Mouse (Mus musculus) small intestine, adult 2 months (tissue): ENCODE measurements around the gene Klhl2. TPM values are rescaled to one million over a fixed set of nuclear protein-coding genes. Genes with fewer than 3 reads are reported as not detected.

Source experiments
- H3K27ac ChIP-seq: fragments of 200-500 bp; 2 replicates; pipeline ENCODE4 v1.5.1; 2012; ENCODE audit warnings: low read depth, low read length, control low read depth, inconsistent platforms; ENCODE audit not compliant: insufficient read depth
- H3K27me3 ChIP-seq: fragments of 200-500 bp; 2 replicates; pipeline ENCODE4 v1.6.1; 2012; ENCODE audit warnings: mild to moderate bottlenecking, moderate library complexity, low read length, inconsistent platforms; ENCODE audit not compliant: control insufficient read depth, insufficient read depth
- H3K36me3 ChIP-seq: fragments of 200-500 bp; 2 replicates; pipeline ENCODE4 v1.6.1; 2012; ENCODE audit warnings: mild to moderate bottlenecking, low read length, control low read depth, inconsistent platforms; ENCODE audit not compliant: control insufficient read depth, insufficient read depth
- H3K4me1 ChIP-seq: fragments of 200-500 bp; 2 replicates; pipeline ENCODE4 v1.6.1; 2012; ENCODE audit warnings: low read length, inconsistent platforms, mixed read lengths; ENCODE audit not compliant: control insufficient read depth, insufficient read depth, insufficient read length
- H3K4me3 ChIP-seq: fragments of 200-500 bp; 2 replicates; pipeline ENCODE4 v1.5.1; 2012; ENCODE audit warnings: low read depth, mild to moderate bottlenecking, control low read depth, inconsistent platforms, low read length, moderate library complexity
- CTCF ChIP-seq: fragments of 200-500 bp; IDR thresholded peaks from 2 replicates; pipeline ENCODE4 v1.5.1; 2012; ENCODE audit warnings: low read depth, mild to moderate bottlenecking, control low read depth, inconsistent platforms, low read length, moderate library complexity, mixed read lengths; ENCODE audit not compliant: insufficient replicate concordance, insufficient read length; ENCODE audit errors: extremely low read depth
- POLR2A ChIP-seq: fragments of 200-500 bp; IDR thresholded peaks from 2 replicates; pipeline ENCODE4 v1.6.1; 2012; ENCODE audit warnings: low read depth, mild to moderate bottlenecking, control low read depth, inconsistent platforms, low read length, moderate library complexity
- WGBS: fragments of 180-500 bp; shearing (Covaris S2); methylation state at CpG from one replicate; pipeline ENCODE4 v1.1.7; 2018; 5-methylcytosine and 5-hydroxymethylcytosine counted together
- polyA plus RNA-seq: library from polyadenylated mRNA; depleted of rRNA; stranded (reverse); fragments of >200 nt; gene quantifications from 2 replicates; pipeline ENCODE4 v1.2.3, GENCODE M21; 2012

Klhl2 gene
- polyA plus RNA-seq, 1 experiment, result 6.0 TPM

DNA sequence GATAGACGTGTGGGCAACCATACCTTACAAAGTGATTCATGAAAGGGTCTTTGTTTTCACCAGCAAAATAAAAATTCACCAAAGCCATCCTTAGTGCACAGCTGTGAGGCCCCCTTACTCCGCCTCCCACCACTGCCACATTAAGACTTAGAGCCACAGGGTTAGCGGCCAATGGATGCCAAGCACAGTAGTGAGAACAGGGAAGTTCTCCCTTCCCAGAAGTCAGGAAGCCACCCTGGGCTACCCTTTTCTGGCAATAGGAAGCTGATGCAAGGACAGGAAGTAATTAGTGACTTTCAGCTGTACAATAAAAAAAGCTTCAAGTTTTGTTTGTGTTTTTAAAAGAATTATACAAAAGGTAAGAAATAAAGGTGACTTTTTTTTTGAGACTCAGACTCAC lies 18.2 kb downstream of the Klhl2 start:
- Histone ChIP-seq H3K4me3 (no peak overlapping the region), H3K27me3 (no peaks in the 10 kb centered on the region), H3K27ac (no peak overlapping the region), H3K36me3 (peaks cover 15% of the 10 kb centered on the region), H3K4me1 (no peaks in the 10 kb centered on the region; the same call in 1 of the 2 replicates)
- 88% methylated on average over 3 of the region's 3 CpGs for WGBS
- TF ChIP-seq POLR2A (no peak), CTCF (no peak)

DNA sequence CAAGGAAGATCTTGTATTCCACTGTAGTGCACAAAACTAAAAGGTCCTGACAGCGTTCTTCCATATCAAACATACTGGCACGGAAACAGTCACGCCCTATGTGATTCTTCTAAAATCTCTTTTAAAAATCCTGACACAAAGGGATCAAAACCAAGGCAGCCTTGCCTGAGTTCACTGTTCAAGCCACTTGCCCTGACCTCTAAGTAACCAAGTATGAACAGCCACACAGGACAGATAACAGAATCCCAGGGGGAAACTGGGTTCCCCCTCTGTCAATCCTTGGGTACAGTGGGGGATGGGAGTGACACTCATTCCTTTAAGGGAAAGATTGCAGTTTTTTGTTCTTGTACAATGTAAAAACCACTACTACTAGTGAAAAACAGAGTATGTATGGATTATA lies 19.9 kb downstream of the Klhl2 start:
- H3K27me3 ChIP-seq, result no peaks in the 10 kb centered on the region
- H3K27ac ChIP-seq, result no peak overlapping the region
- TF ChIP-seq POLR2A (no peak), CTCF (no peak)
- H3K4me3 ChIP-seq, result no peak overlapping the region
- peaks cover 15% of the 10 kb centered on the region for H3K36me3 ChIP-seq
- WGBS, result 97% methylated on average over 3 of the region's 3 CpGs
- H3K4me1 ChIP-seq, result peaks cover 2% of the 10 kb centered on the region; the same call in 1 of the 2 replicates

- 92% methylated on average over 9 of the region's 9 CpGs for WGBS
- no peak overlapping the region for H3K27ac ChIP-seq
These were observed 20.4 kb downstream of the Klhl2 start for GRCm38 (mm10) chr8:64829391-64829790.

DNA sequence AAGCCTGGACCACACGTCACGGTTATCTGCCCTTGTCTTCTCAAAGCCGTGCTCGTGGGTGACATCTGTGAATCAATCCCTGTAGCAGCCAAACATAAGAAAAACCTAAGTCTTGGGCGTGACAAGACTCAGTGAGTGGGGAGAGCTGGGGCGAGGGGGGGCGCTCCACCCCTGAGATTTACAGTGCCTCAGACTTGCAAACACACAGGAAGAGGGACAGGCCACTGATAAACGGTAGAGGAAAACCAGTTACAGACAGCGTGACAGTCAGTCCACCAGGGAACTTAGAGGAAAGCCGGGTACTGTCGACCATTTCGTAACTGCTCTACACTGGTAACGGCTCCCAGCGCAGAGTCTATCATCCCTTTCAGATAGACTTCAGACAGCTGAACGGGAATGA lies 21.4 kb downstream of the Klhl2 start:
- Histone ChIP-seq H3K4me1 (peaks cover 2% of the 10 kb centered on the region; the same call in 1 of the 2 replicates), H3K27ac (no peak overlapping the region), H3K4me3 (no peak overlapping the region), H3K36me3 (peaks cover 11% of the 10 kb centered on the region; the same call in 1 of the 2 replicates), H3K27me3 (no peaks in the 10 kb centered on the region)
- 88% methylated on average over 15 of the region's 15 CpGs for WGBS
- TF ChIP-seq CTCF (no peak), POLR2A (no peak)

More at GRCm38 (mm10) chr8:64829391-64829790, 20.4 kb downstream of the Klhl2 start:
- H3K36me3 ChIP-seq, result peaks cover 15% of the 10 kb centered on the region
- peaks cover 2% of the 10 kb centered on the region; the same call in 1 of the 2 replicates for H3K4me1 ChIP-seq
- no peaks in the 10 kb centered on the region for H3K27me3 ChIP-seq
- no peak for TF ChIP-seq CTCF
- no peak for TF ChIP-seq POLR2A
- no peak overlapping the region for H3K4me3 ChIP-seq

GRCm38 (mm10) chr8:64827356-64827755 lies 22.5 kb downstream of the Klhl2 start:
- Histone ChIP-seq H3K36me3 (peaks cover 7% of the 10 kb centered on the region), H3K27ac (no peak overlapping the region), H3K4me1 (peaks cover 2% of the 10 kb centered on the region; the same call in 1 of the 2 replicates), H3K4me3 (no peak overlapping the region), H3K27me3 (no peaks in the 10 kb centered on the region)
- 87% methylated on average over 10 of the region's 10 CpGs for WGBS
- TF ChIP-seq CTCF (no peak), POLR2A (no peak)

DNA sequence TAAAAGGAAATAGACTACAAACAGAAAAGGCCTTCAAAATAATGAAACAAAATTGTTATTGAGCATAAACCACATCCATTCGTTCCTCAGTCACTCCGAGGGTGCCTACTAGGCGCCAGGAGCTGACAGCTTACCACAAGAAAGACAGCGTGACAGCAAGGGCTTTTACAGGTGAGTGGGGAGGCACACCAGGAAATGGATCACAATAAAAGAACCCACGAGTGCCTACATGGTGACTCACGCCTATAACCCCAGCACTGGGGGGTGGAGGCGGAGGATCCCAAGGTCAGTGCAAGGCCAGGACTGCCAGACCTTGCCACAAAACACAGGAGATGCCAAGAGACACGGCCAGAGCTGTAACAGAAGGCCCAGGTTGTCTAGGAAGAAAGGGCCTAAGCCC lies 23.4 kb downstream of the Klhl2 start:
- no peak for TF ChIP-seq CTCF
- no peak for TF ChIP-seq POLR2A
- Histone ChIP-seq H3K27ac (peak overlapping the region; percentile 21; the same call in 1 of the 2 replicates), H3K4me1 (peaks cover 2% of the 10 kb centered on the region; the same call in 1 of the 2 replicates), H3K4me3 (no peak overlapping the region), H3K27me3 (no peaks in the 10 kb centered on the region), H3K36me3 (peaks cover 4% of the 10 kb centered on the region)
- WGBS, result 42% methylated on average over 8 of the region's 8 CpGs

DNA sequence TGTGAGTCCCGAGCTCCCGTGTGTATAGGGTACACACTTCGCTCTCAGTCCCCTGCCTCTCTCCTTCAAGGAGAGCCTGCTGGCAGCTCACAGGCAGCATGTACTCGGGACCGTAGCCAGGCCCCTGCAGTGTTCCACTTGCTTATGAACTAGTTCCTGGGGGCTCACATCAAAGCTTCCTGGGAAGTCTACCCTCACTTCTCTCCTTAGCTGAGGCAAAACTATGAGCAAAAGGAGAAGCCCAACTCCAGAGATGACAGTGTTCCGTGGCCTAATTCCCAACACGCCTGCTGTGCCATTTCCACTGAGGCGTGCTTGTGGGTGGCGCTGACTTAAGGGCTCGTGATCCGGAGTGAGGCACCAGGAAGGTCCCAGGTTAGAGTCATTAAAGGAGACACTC lies 25.9 kb downstream of the Klhl2 start:
- Histone ChIP-seq H3K4me3 (no peak overlapping the region), H3K27me3 (no peaks in the 10 kb centered on the region), H3K4me1 (peaks cover 2% of the 10 kb centered on the region; the same call in 1 of the 2 replicates), H3K27ac (no peak overlapping the region), H3K36me3 (peaks cover 1% of the 10 kb centered on the region)
- WGBS, result 90% methylated on average over 11 of the region's 11 CpGs
- TF ChIP-seq POLR2A (no peak), CTCF (no peak)

DNA sequence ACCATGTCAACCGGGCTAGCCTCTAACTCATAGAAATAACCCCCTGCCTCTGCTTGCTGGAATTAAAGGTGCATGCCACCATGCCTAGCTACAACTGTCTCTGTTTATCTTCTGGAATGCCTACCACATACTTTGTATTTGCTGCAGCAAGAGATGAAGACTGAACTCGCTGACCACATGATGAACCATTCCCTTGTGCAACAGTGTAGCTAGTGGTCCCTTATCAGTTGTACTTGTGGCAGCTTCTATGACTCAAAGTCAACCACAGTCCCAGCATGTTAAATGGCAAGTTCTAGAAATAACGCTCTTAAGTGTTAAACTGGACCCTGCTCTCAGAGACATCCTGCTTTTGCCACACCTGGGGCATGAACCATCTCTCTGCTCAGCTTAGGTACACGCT lies 28.9 kb downstream of the Klhl2 start:
- no peak overlapping the region for H3K4me3 ChIP-seq
- peaks cover under 1% of the 10 kb centered on the region; the same call in 1 of the 2 replicates for H3K4me1 ChIP-seq
- WGBS, result 86% methylated on average over 4 of the region's 4 CpGs
- no peak overlapping the region for H3K27ac ChIP-seq
- no peak for TF ChIP-seq CTCF
- TF ChIP-seq POLR2A, result no peak
- peaks cover 1% of the 10 kb centered on the region for H3K36me3 ChIP-seq
- no peaks in the 10 kb centered on the region for H3K27me3 ChIP-seq
